Mouse (Mus musculus): Measurements from ENCODE around the gene Fam49a.

- TF ChIP-seq CTCF (IDR thresholded peaks at IDR 0.05; ENCODE audit: insufficient read depth, low read length) (no peak), POLR2A (IDR thresholded peaks at IDR 0.05; ENCODE audit: borderline replicate concordance, extremely low read depth, low read depth, low read length) (no peak)
Observed at GRCm38 (mm10) chr12:12428886-12429285, 166.9 kb downstream of the Fam49a start.

Data from lung, adult 2 months (tissue).